Mouse (Mus musculus): Measurements from ENCODE around the gene Nrsn1. TPM values are rescaled to one million over a fixed set of nuclear protein-coding genes. Genes with fewer than 3 reads are reported as not detected.

Nrsn1 gene
- polyA plus RNA-seq (2015; fragmentation: Nextera tagmentation; extraction: Ambion mirVana): 69.6 and 71.3 TPM in 2 replicates

GRCm38 (mm10) chr13:25270402-25270801, at the start of gene Nrsn1:
Gene Nrsn1, minus strand, starts transcription at chr13:25270502.

Other genes starting within 250 kb of the Nrsn1 start
- gene Dcdc2a, start 214.5 kb downstream of the Nrsn1 start, polyA plus RNA-seq (2015; fragmentation: Nextera tagmentation; extraction: Ambion mirVana): 2.5 and 4.1 TPM in 2 replicates

All from neural tube, postnatal 0 days (tissue).